Mouse (Mus musculus): ENCODE data around the gene P2rx4.

P2rx4 gene

DNA sequence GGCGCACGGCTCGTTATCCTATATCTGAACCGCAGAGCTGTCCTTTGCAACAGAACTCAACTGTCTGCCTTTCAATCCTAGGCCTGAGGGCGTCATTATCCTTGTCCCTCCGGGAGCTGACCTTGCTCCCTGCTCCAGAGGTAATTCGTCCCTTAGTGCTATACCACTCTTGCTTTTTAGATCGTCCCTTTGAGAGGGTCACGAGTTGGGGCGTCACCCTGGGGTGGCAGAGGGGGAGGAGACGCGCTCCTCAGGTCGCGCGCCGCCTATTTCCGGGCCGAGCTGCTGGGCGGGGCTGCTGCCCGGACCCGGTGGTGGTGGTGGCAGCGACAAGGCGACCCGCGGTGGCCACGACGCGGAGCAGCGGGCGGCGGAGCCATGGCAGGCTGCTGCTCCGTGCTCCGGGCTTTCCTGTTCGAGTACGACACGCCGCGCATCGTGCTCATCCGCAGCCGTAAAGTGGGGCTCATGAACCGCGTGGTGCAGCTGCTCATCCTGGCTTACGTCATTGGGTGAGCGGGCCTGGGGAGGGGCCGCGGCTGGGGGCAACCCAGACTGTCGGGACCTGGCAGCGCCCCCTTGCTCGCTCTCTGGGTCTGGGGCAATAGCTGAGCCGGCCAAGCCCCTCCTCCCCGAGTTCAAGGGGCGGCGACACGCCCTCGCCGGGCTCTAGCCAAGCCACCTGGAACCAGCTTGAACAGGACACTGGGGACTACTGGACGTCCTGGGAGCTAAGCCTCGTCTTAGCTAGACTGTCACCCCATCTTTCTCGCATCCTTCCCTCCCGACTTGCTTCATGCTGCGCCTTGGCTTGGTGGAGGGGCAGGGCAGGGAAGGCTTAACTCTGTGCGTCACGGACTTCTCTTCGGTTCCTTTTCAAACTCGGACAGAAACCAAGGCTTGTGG, at the start of gene P2rx4:
Gene P2rx4 (plus strand): TSS at position 269 of the 906 bp plus-strand sequence.
- DNase-seq (ENCODE audit: low read depth, low spot score): peak; percentile 96

DNA sequence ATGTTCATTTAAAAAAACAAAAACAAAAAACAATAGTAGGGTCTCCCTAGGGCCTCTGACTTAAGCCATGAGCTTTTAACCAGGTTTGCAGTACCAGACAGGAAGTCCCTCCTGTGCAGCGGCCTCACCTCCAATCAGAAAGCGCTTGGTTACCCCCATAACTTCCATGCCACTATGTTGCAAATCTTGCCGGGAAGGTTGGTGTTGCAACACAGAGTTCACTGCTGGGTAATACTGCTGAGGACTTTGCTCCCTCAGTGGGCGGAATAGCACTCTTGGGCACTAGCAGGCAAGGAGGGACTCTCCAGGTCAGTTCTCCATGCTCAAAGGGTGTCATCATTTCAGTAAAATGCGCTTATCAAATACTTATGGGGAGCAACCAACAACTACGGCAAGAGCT, 44.8 kb upstream of the P2rx4 start:
- DNase-seq (ENCODE audit: low read depth, low spot score): no peak

DNA sequence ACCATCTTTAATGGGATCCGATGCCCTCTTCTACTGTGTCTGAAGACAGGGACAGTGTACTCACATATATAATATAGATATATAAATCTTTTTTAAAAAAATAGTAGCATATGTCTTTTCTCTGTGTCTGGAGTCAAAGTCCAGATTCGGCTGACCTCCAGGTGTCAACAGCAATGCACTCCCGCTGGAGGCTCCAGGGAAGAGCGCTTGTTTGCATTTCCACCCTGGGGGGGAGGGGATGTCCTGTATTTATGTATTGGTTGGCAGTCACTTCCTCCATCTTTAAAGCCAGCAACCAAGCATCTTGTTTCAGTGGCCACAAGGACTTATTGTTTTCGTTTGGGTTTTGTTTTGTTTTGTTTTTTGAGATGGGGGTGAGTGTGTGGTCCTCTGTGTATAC, 42.3 kb upstream of the P2rx4 start:
- no peak for DNase-seq (ENCODE audit: low read depth, low spot score)

DNA sequence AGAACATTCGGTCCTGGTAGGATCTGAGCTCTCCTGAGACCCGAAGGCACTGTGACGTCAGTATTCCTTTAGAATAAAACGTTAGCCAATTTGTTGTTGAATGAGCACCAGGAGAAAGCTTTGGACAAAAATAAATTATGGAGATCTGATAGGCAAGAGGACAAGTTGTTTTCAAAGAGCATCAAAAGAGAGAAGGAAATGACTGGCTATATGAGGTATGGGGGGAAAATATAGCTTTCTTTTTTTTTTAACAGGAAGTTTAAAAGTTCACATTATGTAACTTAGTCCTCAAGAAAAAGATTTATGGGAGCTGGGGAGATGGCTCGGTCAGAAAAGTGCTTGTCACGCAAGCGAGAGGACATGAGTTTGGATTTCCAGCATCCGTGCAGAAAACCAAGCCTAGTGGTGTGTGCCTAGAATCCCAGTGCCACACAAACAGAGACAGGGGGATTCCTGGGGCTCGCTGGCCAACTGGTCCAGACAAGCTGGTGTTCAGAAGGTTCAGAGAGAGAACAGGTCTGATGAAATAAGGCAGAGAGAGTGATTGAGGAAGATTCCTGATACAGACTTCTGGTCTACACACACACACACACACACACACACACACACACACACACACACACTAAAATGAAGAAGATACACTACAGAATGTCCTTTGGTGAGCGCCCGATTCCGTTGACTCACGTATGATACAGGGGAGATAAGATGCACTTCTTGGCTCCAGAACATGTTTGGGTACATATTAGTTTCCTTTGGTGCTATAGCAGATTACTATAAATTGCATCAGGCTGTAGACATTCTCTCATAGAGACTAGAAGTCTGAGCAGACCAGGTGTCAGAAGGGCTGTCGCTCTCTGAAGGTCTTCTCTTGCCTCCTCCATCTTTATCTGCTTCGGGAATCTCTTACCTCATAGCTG, 38.1 kb upstream of the P2rx4 start:
- DNase-seq (ENCODE audit: low read depth, low spot score): peak; percentile 44

DNA sequence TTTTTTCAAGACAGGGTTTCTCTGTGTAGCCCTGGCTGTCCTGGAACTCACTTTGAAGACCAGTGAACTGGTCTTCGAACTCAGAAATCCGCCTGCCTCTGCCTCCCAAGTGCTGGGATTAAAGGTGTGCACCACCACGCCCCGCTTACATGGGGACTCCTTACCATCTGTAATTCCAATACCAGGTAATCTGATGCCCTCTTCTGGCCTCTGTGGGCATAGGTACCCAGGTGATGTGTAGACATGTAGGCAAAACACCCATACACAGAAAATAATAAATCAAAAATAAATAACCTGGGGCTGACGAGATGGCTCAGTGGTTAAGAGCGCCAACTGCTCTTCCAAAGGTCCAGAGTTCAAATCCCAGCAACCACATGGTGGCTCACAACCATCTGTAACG, 35.7 kb upstream of the P2rx4 start:
- DNase-seq (ENCODE audit: low read depth, low spot score): peak; percentile 69

DNA sequence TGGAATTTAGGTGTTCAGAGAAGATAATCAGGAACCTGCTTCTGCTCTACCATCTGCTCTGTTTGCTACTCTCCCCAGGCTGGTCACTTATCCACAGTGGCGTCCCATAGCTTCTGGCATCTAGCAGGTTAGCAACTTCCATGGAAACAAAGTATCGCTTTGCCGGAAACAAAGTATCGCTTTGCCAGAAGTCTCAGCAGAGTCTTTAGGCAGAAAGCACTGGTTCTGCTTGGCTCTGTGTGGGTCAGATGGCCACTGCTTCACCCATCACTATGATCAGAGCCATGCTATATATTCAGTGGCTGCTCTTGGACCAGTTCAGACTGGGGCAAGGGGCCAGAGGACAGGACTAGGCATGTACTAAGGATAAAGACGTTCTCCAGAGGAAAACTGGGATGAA, 35.0 kb upstream of the P2rx4 start:
- DNase-seq (ENCODE audit: low read depth, low spot score): peak; percentile 71

DNA sequence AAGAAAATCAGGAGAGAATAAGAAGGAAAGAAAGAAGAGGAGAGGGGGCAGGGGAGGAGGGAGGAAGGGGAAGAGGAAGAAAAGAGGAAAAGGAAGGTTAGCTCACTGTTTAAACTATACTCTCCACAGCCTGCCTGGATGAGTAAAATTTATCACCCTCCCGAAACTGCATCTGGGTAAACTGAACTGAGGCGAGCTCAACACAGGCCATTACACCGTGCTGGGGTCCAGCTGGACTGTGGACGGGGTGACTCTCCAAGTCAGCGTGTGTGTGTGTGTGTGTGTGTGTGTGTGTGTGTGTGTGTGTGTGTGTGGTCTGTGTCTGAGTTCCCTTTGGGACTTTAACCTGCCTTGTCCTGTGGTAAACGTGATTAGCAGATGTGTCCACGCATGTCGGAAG, 31.3 kb upstream of the P2rx4 start:
- DNase-seq (ENCODE audit: low read depth, low spot score): no peak

DNA sequence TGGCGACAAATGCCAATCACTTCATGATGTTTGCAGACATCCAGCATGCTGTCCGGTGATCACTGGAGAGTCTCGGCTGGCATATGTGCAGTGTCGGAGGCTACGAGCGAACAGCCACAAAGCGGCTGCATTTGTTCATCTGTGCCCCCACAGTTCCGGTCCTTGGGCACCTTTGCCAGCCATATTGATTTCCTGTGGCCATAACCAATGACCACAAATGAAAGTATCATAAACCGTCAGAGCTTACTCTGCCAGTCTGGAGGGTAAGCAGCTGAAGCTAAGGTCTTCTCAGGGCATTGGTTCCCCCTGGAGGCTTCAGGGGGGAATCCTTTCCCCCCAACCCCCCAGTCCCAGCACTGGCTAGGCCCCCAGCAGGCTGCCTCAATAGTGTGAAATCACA, 29.4 kb upstream of the P2rx4 start:
- no peak for DNase-seq (ENCODE audit: low read depth, low spot score)

DNA sequence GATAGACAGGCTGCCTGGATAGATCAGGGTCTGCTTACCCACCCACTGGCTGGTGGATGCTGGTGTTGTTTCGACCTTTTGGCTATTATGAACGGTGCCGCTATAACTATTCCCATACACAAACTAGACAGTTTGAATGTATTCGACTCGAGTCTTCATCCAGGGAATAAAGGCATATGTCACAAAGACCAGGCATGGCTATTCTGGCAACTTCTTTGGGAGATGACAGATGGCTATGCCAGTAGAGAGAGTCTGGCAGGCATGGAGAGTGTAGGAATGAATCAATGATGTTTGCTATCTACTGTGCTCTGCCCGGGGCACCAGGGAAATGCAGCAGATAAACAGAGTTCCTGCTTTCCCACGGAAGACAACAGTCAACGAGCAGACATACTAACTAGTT, 27.5 kb upstream of the P2rx4 start:
- DNase-seq (ENCODE audit: low read depth, low spot score): peak; percentile 92

DNA sequence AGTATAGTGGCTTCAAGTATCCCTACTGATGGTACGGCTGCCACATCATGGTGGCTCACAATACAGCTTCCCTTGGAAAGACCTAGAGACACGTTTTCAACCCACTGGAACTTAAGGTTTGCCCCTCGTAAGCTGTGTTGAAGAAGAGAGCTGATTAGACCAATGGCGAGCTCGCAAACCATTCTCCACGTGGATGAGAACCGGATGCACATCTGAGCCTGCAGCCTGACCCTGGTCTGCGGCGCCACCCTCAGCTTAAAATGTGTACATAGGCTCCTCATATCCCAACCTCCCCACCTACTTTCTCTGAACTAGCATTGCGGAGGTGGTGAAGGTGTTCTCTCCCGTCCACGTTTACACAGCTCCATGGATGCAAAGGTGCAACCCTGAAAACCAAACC, 26.1 kb upstream of the P2rx4 start:
- no peak for DNase-seq (ENCODE audit: low read depth, low spot score)

DNA sequence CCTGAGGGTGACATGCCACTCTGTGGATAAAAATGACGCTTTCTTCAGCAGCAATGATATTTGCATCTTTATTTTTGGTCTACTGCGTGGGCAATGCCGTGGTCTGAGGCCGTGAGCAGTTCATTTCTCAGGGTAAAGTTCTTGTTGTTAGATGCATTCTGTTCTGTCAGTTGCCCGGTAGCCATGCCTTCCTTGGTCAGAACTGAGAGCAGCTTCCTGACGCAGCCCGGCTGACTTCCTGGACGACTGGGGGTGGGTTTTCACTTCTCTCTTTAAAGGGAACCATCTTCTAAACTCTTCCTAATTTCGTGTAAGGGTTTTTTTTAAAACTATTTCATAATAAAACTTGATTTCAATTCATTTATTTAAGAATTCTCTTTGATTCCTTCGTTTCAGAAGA, 23.4 kb upstream of the P2rx4 start:
- DNase-seq (ENCODE audit: low read depth, low spot score): no peak

DNA sequence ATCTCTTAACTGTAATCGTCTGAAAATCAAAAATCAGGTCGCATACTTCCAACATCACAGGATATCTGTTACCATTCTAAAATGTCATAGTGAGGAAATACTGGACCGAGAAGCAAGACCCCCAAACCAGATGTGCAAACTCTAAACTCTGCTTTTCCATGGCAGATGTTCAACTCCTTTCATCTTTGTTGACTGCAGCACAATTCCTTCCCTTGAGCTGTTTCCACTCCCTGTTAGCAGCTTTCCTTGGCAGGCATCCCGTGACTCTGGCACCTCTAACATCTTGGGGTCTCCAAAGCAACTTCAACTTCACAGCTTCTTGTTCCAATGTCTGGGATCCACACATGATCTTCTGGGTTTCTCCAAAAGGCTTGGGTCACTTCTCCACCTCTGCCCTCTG, 20.0 kb upstream of the P2rx4 start:
- DNase-seq (ENCODE audit: low read depth, low spot score): no peak

DNA sequence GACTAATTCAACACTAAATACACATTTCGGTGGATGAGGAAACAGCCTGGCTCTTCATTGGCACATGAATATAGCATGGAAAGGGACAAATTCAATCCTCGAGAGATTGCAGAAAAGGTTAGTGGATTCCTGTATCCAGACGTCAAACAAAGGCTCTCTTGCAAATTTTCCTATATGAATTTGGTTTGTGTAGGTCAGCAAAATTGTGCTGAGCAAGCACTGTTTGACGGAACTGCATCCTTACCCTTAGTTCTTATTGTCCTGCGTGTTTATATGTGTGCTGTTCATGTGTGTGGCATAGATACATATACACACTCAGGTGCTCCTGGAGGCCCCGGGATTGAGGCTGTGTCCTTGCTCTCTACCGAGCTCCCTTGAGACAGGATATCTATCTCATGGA, 18.2 kb upstream of the P2rx4 start:
- DNase-seq (ENCODE audit: low read depth, low spot score): no peak

DNA sequence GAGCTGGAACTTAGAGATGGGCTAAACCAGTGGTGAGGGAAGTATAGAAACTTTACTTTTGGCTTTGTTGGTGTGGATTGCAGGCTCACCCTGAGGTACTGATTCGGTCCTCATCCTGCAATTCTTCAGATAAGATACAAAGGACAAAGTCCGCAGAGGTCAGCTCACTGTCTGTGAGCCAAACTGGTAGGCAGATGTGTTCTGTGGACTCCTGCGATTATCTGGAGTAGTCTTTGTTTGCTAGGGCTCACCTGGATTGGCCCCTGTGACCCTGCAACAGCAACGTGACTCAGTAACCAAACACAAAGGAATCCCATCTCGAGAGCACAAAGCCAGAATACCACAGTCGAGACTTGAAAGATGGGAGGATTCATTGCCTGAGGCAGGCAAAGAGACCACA, 16.9 kb upstream of the P2rx4 start:
- DNase-seq (ENCODE audit: low read depth, low spot score): no peak

DNA sequence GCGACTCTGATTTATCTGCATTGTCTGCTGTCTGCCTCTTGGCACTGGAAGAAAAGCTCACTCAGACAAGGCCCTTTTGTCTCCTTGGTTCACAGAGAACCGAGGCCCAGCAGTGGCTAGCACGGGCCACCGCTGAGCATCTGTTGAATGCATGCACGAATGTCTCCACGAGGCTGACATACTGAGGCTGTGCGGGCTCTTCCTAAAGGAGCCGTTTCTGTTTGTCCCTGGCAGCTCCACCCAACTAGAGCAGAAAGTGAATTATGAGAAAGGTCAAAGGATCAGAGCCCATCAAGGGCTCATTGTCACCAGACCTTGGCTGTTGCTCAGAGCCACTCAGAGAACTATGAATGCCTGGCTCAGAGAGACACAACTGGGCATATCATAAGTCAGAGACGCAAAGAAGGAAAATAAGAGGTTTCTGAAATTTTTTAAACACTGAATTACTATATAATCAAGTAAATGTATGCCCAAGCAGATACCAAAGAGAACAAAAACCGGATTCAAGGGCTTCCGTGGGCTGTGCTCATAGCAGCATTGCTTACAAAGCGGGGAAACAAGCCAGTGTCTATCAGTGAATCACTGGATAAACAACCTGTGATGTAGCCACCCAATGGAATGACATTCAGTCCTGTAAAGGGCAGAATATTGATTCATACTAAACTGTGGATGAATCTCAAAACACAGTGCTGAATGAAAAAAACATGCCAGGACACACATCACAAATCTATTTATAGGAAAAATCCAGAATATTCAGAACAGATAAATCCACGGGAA, 13.7 kb upstream of the P2rx4 start:
- DNase-seq (ENCODE audit: low read depth, low spot score): peak; percentile 95

DNA sequence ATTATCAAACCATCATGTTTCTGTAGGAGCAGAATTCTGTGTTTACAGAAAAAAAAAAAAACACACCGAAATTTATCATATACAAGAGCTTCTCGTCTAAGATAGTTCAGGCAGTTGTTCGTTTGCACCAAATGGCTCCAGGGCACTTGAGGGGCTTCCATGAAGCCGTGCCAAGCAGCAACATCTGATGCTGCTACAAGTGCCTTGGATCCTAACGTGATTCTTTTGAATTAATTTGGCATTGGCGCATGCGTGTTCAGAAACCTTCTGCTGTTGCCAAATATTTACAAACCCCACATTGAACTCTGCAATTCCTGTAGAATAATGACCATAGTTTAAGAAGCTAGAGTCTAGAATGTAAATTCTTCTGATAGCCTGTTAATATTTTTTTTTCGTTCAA, 11.8 kb upstream of the P2rx4 start:
- DNase-seq (ENCODE audit: low read depth, low spot score): peak; percentile 29

DNA sequence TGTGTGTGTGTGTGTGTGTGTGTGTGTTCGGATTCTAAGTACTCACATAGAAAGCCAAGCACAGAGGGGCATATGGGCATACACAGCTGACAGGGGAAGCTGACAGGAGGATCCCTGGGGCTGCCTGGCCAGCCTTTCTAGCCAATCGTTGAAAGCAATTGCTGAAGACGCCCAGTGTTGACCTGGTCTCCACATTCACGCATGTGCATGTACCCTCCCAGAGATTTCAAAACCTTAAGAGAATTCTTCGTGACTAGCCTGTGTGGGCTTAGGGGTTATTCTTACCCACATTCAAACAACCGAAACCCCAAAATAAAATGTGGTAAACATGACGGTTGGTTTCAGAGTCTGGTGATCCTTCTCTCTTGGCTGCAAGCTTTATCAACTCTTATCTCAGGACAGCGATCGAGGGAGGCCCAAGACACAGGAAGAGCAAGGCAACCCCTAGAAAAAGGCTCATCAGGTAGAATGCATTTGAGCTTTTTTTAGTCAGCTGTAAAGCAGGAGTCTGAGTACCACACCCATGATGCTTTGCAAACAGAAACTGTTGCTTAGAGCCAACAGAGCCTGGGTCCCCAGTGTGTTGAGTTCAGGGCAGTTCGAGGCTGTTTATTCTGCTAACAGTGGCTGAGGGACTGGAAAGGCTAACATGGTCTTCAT, 9.2 kb upstream of the P2rx4 start:
- peak; percentile 44 for DNase-seq (ENCODE audit: low read depth, low spot score)

DNA sequence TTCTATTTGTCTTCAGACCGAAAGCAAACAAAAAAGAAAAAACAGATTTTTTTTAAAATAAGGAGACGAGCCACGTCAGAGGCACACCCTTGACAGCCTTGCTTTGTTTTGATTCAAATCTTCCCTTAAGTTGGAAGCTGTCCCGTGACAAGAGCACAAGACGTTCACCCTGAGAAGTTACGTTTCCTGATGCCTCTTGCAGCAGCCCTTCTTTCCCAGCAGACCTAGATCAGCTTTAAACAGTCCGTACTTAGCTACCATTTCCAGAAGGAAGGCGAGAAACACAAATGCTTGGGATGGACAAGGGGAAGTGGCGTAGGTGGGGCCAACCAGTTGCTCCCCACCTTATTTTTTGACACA, 8.7 kb upstream of the P2rx4 start:
- no peak for DNase-seq (ENCODE audit: low read depth, low spot score)

DNA sequence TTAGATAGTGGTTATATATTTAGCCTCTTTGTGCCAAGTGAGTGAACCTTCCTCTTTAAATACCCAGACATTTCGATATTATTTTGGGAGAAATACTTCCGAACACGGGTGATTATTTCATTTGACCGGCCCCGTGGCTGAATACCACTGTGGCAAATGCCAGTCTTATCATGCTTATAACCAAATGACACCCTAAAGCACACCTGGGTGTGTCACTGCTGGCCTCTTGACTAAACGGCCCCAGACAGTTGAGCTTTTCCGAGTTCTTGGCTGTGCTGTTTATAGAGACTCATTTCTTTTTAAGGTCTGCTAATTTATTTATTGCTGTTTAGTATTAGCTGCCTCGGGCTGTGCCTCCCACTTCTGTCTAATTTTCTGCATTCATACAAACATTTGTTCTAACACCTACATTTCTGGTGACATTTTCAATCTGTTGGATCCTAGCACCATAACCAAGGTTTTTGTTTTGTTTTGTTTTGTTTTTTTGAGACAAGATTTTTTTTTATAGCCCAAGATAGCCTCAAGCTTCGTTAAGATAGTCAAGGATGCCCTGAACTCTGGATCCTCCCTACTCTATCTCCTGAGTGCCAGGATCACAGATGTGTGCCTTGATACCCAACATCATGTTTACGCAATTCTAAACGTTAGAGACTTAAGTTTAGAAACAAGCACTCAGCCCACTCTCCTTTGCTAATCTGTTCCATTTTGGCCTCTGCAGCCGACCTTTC, 7.1 kb upstream of the P2rx4 start:
- no peak for DNase-seq (ENCODE audit: low read depth, low spot score)

DNA sequence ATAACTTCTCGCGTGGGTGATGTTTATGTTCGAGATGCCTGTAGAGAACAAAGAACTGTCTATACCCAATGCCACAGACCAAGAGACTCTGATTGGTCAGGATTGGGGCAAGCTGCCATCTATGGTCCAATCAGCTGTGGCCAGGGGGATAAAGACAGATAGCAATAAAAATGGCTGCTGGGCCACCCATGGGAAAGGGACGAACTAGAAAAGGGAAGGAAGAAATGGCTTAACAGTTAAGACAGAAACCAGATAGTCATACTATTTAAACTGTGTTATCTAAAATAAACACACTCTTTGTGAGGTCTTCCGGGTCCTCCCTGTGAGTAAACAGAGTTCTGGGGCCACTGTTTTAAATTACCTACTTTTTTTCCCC, 6.5 kb upstream of the P2rx4 start:
- no peak for DNase-seq (ENCODE audit: low read depth, low spot score)

DNA sequence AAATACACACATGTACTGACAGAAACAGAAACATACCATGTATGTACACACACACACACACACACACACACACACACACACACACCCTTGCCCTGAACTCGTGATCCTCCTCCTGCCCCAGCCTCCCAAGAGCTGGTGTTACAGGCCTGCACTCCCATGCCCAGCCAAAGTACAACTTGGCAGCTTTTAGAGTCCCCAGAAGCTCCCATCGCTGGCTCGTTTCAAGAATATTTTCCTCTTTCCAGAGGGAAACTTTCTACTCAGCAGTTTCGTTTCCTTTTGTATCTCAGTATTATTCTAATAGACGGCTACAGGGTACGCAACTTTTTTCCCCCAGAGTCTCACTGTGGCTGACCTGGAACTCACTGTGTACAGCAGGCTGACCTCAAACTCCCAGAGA, 5.2 kb upstream of the P2rx4 start:
- DNase-seq (ENCODE audit: low read depth, low spot score): no peak

All from brain, adult 2 months (tissue).